Mouse (Mus musculus) lung, postnatal 10 days (tissue): ENCODE measurements at regions not wholly inside any gene's neighbourhood (a gene's known extent, or its start where the extent isn't known, plus 50 kb on each side); places are given as distances from the start of the nearest gene placed in this dataset.

Source experiments
- DNase-seq: peaks from one replicate; pipeline ENCODE4 v3.0.0; 2021

GRCm38 (mm10) chr7:71409903-71410302 lies 58.6 kb upstream of the Gm10295 start:
- no peak for DNase-seq

DNA sequence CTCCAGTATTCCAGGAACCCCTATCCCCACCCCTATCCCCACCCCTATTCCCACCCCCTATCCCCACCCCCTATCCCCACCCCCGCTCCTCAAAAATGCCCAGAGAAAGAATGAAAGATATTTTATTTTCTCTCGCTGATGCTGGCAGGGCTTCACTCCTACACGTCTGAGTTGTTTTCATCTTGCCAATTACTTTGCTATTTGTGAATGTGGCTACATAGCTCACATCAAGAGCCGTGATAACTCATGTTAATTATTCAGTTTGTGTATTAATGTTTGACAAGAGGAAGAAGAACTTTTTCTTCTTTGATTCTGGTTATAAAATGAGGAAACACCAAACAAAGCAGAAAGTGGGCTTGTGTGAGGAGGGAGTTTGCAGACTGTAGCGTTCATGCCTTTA lies 57.8 kb upstream of the Gm10295 start:
- DNase-seq: no peak

- no peak for DNase-seq
Measured at GRCm38 (mm10) chr7:71406283-71406682, 55.0 kb upstream of the Gm10295 start.
